Mouse (Mus musculus) spleen, adult 10 weeks (tissue): ENCODE data around the gene Ypel3. TPM values are rescaled to one million over a fixed set of nuclear protein-coding genes. Genes with fewer than 3 reads are reported as not detected.

Source experiments
- polyA plus RNA-seq: library from polyadenylated mRNA; stranded (reverse); fragments of 350-450 nt; fragmentation: Illumina TruSeq; extraction: RNeasy Lipid Tissue Mini Kit (QIAGEN cat#74804); gene quantifications from one replicate; pipeline ENCODE4 v1.2.3, GENCODE M21; 2015; ENCODE audit warnings: low replicate concordance; ENCODE audit not compliant: insufficient read depth

The Ypel3 gene
- polyA plus RNA-seq = 121 TPM

GRCm38 (mm10) chr7:126776598-126777057 lies at the start of gene Ypel3:
Ypel3 (plus strand) TSS chr7:126776955.

GRCm38 (mm10) chr7:126759050-126759671 lies 17.6 kb upstream of the Ypel3 start, which contains the start of gene Mapk3:
Mapk3 (plus strand) TSS chr7:126759601.

GRCm38 (mm10) chr7:126766201-126766600 lies 10.6 kb upstream of the Ypel3 start, which contains the start of gene Gdpd3:
Gdpd3 (plus strand) TSS chr7:126766334.

GRCm38 (mm10) chr7:126780971-126781635 lies 4.3 kb downstream of the Ypel3 start, which contains the start of gene Tbx6:
Tbx6 (plus strand) TSS chr7:126781483.

GRCm38 (mm10) chr7:126791851-126792720 lies 15.3 kb downstream of the Ypel3 start, which contains the start of gene Ppp4c:
Ppp4c (minus strand) TSS chr7:126792496.

GRCm38 (mm10) chr7:126797411-126798126 lies 20.8 kb downstream of the Ypel3 start, which contains the start of gene Fam57b:
Fam57b (plus strand) TSS chr7:126797668.

Other genes starting within 250 kb of the Ypel3 start
- 205 TPM for gene Eif3c, start 210.5 kb upstream of the Ypel3 start, polyA plus RNA-seq
- 18.4 TPM for gene Apobr, start 192.0 kb upstream of the Ypel3 start, polyA plus RNA-seq
- gene Cln3, start 191.1 kb upstream of the Ypel3 start, polyA plus RNA-seq = 40.6 TPM
- 0.33 TPM for gene Il27, start 182.0 kb upstream of the Ypel3 start, polyA plus RNA-seq
- 26.0 TPM for gene Nupr1, start 146.1 kb upstream of the Ypel3 start, polyA plus RNA-seq
- gene Sgf29, start 127.6 kb upstream of the Ypel3 start, polyA plus RNA-seq = 30.5 TPM
- gene Sult1a1, start 100.5 kb upstream of the Ypel3 start, polyA plus RNA-seq = 38.4 TPM
- 9.9 TPM for gene Bola2, start 81.6 kb upstream of the Ypel3 start, polyA plus RNA-seq
- 7.6 TPM for gene Slx1b, start 81.2 kb upstream of the Ypel3 start, polyA plus RNA-seq
- 1,014 TPM for gene Coro1a, start 69.2 kb upstream of the Ypel3 start, polyA plus RNA-seq
- gene Mapk3, start 17.4 kb upstream of the Ypel3 start, polyA plus RNA-seq = 58.8 TPM
- gene Gdpd3, start 10.6 kb upstream of the Ypel3 start, polyA plus RNA-seq = 8.9 TPM
- gene Tbx6, start 4.5 kb downstream of the Ypel3 start, polyA plus RNA-seq = 2.8 TPM
- gene Ppp4c, start 15.5 kb downstream of the Ypel3 start, polyA plus RNA-seq = 170 TPM
- gene Fam57b, start 20.7 kb downstream of the Ypel3 start, polyA plus RNA-seq = not detected
- gene 4930451I11Rik, start 54.7 kb downstream of the Ypel3 start, polyA plus RNA-seq = not detected
- not detected for gene Doc2a, start 70.5 kb downstream of the Ypel3 start, polyA plus RNA-seq
- gene Hirip3, start 85.0 kb downstream of the Ypel3 start, polyA plus RNA-seq = 41.1 TPM
- gene Ino80e, start 85.4 kb downstream of the Ypel3 start, polyA plus RNA-seq = 30.1 TPM
- gene Taok2, start 107.7 kb downstream of the Ypel3 start, polyA plus RNA-seq = 37.0 TPM
- 47.9 TPM for gene Tmem219, start 146.0 kb downstream of the Ypel3 start, polyA plus RNA-seq
- 13.7 TPM for gene Kctd13, start 151.9 kb downstream of the Ypel3 start, polyA plus RNA-seq
- gene Asphd1, start 172.6 kb downstream of the Ypel3 start, polyA plus RNA-seq = not detected
- gene Sez6l2, start 173.6 kb downstream of the Ypel3 start, polyA plus RNA-seq = 2.6 TPM
- gene Cdipt, start 199.0 kb downstream of the Ypel3 start, polyA plus RNA-seq = 56.1 TPM
- gene Cdiptos, start 199.1 kb downstream of the Ypel3 start, polyA plus RNA-seq = 2.5 TPM
- gene Mvp, start 237.7 kb downstream of the Ypel3 start, polyA plus RNA-seq = 13.5 TPM
- not detected for gene Pagr1b, start 239.5 kb downstream of the Ypel3 start, polyA plus RNA-seq
- gene Pagr1a, start 240.4 kb downstream of the Ypel3 start, polyA plus RNA-seq = 13.5 TPM
- 20.9 TPM for gene Gm42742, start 244.1 kb downstream of the Ypel3 start, polyA plus RNA-seq
- gene Prrt2, start 244.3 kb downstream of the Ypel3 start, polyA plus RNA-seq = 3.2 TPM